Mouse (Mus musculus) heart, adult 2 months (tissue): ENCODE results near the gene Cul3.

Experiments
- CTCF ChIP-seq: fragments of 200-600 bp; IDR thresholded peaks from 2 replicates; pipeline ENCODE4 v1.8.1; 2022; ENCODE audit warnings: antibody characterized with exemption, mild to moderate bottlenecking, moderate library complexity
- EP300 ChIP-seq: fragments of 200-500 bp; IDR thresholded peaks from 2 replicates; pipeline ENCODE4 v1.6.1; 2011; ENCODE audit warnings: low read depth, low read length, control low read depth; ENCODE audit not compliant: insufficient read depth
- POLR2A ChIP-seq: fragments of 200-500 bp; IDR thresholded peaks from 2 replicates; pipeline ENCODE4 v1.6.1; 2011; ENCODE audit warnings: mild to moderate bottlenecking, low read depth, low read length, control low read depth; ENCODE audit not compliant: insufficient read depth

DNA sequence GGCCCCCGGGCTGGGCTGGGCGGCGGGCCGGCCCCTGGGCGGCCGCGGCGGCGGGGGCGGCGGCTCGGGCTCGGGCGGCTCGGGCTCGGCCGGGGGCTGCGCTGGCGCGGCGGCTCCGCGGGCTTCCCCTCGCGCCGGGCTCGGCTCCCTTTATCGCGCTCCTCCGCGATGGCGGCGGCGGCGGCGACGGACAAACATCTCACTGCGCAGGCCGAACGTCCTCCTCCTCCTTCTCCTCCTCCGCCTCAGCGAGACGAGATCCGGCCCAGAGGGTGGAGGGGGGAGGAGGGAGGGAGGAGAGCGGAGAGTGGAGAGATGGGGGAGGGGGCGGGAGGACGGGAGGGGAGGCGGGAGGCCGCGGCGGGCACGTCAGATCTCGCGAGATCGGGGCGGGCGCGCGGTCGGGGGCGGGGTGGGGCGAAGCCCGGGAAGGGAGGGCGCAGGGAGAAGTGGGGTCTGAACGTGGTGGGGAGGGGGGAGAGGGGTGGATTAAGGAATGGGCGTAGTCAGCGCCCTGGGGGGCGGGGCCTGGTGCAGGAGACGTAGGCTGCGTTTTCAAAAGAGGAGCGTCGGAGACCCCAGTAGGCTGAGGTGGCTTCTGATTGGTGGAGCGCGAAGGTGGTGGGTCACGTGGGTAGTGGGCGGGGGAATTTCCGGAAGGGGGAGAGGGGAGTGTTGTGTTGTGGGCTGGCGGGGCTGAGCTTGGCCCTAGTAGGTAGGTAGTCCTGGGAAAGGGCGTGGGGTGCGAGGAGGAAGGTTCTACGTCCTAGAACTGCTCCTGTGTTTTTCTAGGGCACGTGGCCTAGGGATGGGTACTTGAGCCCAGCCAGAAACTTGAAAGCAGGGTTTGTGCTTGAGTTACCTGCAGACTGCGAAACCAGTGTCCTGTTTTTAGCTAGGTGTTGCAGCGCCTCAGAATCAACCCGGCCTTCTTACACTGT lies at the start of gene Cul3:
- TF ChIP-seq POLR2A: peak; percentile 85
- TF ChIP-seq CTCF: no peak
- TF ChIP-seq EP300: 0 out of 2 replicates have a peak, but pooled peaks have one; percentile 61
